Mouse (Mus musculus) cortical plate, adult 2 months (tissue): ENCODE results near the gene Baz1b. TPM values are rescaled to one million over a fixed set of nuclear protein-coding genes. Genes with fewer than 3 reads are reported as not detected.

Experiments used
- H3K27ac ChIP-seq: fragments of 200-500 bp; 2 replicates; pipeline ENCODE4 v1.5.1; 2012; ENCODE audit warnings: low read length, control low read depth, inconsistent platforms; ENCODE audit not compliant: insufficient read depth
- H3K4me1 ChIP-seq: fragments of 200-500 bp; 2 replicates; pipeline ENCODE4 v1.6.1; 2011; ENCODE audit warnings: low read length; ENCODE audit not compliant: control insufficient read depth, insufficient read depth
- H3K4me3 ChIP-seq: fragments of 200-500 bp; 2 replicates; pipeline ENCODE4 v1.5.1; 2011; ENCODE audit warnings: mild to moderate bottlenecking, low read length, control low read depth; ENCODE audit not compliant: insufficient read depth
- CTCF ChIP-seq: fragments of 200-500 bp; IDR thresholded peaks from 2 replicates; pipeline ENCODE4 v1.5.1; 2011; ENCODE audit warnings: mild to moderate bottlenecking, control low read depth, low read length; ENCODE audit not compliant: insufficient read depth; ENCODE audit errors: extremely low read depth
- POLR2A ChIP-seq: fragments of 200-500 bp; IDR thresholded peaks from 2 replicates; pipeline ENCODE4 v1.6.1; 2011; ENCODE audit warnings: mild to moderate bottlenecking, low read length, control low read depth; ENCODE audit not compliant: insufficient read depth; ENCODE audit errors: extremely low read depth
- polyA plus RNA-seq: library from polyadenylated mRNA; depleted of rRNA; stranded (reverse); fragments of >200 nt; gene quantifications from 2 replicates; pipeline ENCODE4 v1.2.3, GENCODE M21; 2012

Baz1b gene
- polyA plus RNA-seq, 1 experiment: 58.4 TPM

GRCm38 (mm10) chr5:135161650-135162049 is 25.4 kb upstream of the Baz1b start:
- H3K4me1 ChIP-seq: peaks cover 3% of the 10 kb centered on the region; the same call in 1 of the 2 replicates
- TF ChIP-seq CTCF (no peak), POLR2A (no peak)
- H3K4me3 ChIP-seq: no peak overlapping the region
- peak overlapping the region; percentile 51; the same call in 1 of the 2 replicates for H3K27ac ChIP-seq

GRCm38 (mm10) chr5:135162361-135162760 is 24.7 kb upstream of the Baz1b start:
- Histone ChIP-seq H3K4me1 (peaks cover 3% of the 10 kb centered on the region; the same call in 1 of the 2 replicates), H3K27ac (no peak overlapping the region), H3K4me3 (no peak overlapping the region)
- TF ChIP-seq POLR2A (no peak), CTCF (no peak)

- H3K4me3 ChIP-seq: no peak overlapping the region
- peaks cover 3% of the 10 kb centered on the region; the same call in 1 of the 2 replicates for H3K4me1 ChIP-seq
- no peak overlapping the region for H3K27ac ChIP-seq
- TF ChIP-seq POLR2A (no peak), CTCF (no peak)
Measured at GRCm38 (mm10) chr5:135162821-135163220, 24.2 kb upstream of the Baz1b start.

GRCm38 (mm10) chr5:135166909-135167308 is 20.2 kb upstream of the Baz1b start:
- Histone ChIP-seq H3K4me1 (peaks cover 5% of the 10 kb centered on the region; the same call in 1 of the 2 replicates), H3K4me3 (no peak overlapping the region), H3K27ac (no peak overlapping the region)
- TF ChIP-seq CTCF (no peak), POLR2A (no peak)

GRCm38 (mm10) chr5:135167469-135167868 is 19.6 kb upstream of the Baz1b start:
- TF ChIP-seq CTCF (no peak), POLR2A (no peak)
- no peak overlapping the region; the same call in 1 of the 2 replicates for H3K4me3 ChIP-seq
- H3K27ac ChIP-seq: no peak overlapping the region
- peaks cover 5% of the 10 kb centered on the region; the same call in 1 of the 2 replicates for H3K4me1 ChIP-seq

GRCm38 (mm10) chr5:135168063-135169062 is 18.7 kb upstream of the Baz1b start, which contains the start of gene Bcl7b:
TSS of gene Bcl7b (plus strand) at chr5:135168283.
- Histone ChIP-seq H3K27ac (peak within 1 kb of the TSS; percentile 98), H3K4me1 (peaks cover 5% of the 10 kb centered on the region; the same call in 1 of the 2 replicates), H3K4me3 (peak within 1 kb of the TSS; percentile 58)
- TF ChIP-seq POLR2A: peak; percentile 69
- no peak for TF ChIP-seq CTCF

GRCm38 (mm10) chr5:135169479-135169878 is 17.6 kb upstream of the Baz1b start:
- TF ChIP-seq POLR2A (no peak), CTCF (no peak)
- Histone ChIP-seq H3K4me1 (peaks cover 5% of the 10 kb centered on the region; the same call in 1 of the 2 replicates), H3K27ac (no peak overlapping the region), H3K4me3 (peak overlapping the region; percentile 58)

- H3K27ac ChIP-seq: no peak overlapping the region
- H3K4me3 ChIP-seq: no peak overlapping the region
- no peak for TF ChIP-seq CTCF
- TF ChIP-seq POLR2A: no peak
- peaks cover 8% of the 10 kb centered on the region for H3K4me1 ChIP-seq
Measured at GRCm38 (mm10) chr5:135171688-135172220, 15.3 kb upstream of the Baz1b start.

- no peak overlapping the region for H3K27ac ChIP-seq
- H3K4me3 ChIP-seq: no peak overlapping the region
- no peak for TF ChIP-seq POLR2A
- no peak for TF ChIP-seq CTCF
- H3K4me1 ChIP-seq: peaks cover 8% of the 10 kb centered on the region
Measured at GRCm38 (mm10) chr5:135172986-135173385, 14.1 kb upstream of the Baz1b start.
